21 mouse cellular contexts compared by ENCODE assay signal in the genomic region with DNA sequence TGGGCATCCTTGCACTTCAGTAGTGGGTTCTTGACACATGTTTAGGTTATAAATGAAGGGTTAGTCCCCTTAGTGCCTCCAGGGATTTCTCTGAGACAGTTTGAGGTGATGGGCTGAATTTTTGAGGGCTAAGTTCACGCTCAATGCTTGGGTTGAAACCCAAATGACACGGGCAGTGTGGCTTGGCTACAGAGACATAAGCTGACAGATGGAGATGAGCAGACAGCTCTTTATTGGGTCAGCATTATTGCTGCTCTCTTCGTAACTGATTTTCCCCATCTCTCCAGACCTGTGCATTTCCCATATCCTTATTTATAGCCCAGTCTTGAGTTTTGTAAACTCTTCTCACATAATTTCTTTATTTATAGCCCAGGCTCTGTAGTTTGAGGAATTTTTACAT. TPM values are rescaled to one million over a fixed set of nuclear protein-coding genes. Genes with fewer than 3 reads are reported as not detected.
A peak's percentile ranks its signal among the peaks of the same experiment; 100 is the strongest.
DNase-seq lines count a peak whose midpoint lies in the region; ATAC-seq lines count a peak whose summit lies in the region.
"Had no signal": no experiment of that assay in that cellular context is flagged by ENCODE, and none has a peak within 500 bp of the region (broad histone marks: within the 10 kb centered on the region; RNA-seq: fewer than 3 reads in every experiment).

No protein-coding gene starts in this region.

- H3K4me3 ChIP-seq in heart, embryonic 13.5 days = no peak overlapping the region
- H3K4me3 ChIP-seq in intestine, embryonic 16.5 days (ENCODE audit: low read length) = no peak overlapping the region
- H3K4me3 ChIP-seq: embryonic facial prominence, embryonic 13.5 days; embryonic facial prominence, embryonic 15.5 days; erythroblast, embryonic 14.5 days; forebrain, embryonic 10.5 days; forebrain, embryonic 12.5 days had no signal

- H3K9ac ChIP-seq in heart, embryonic 13.5 days = no peak overlapping the region
- H3K9ac ChIP-seq in intestine, embryonic 16.5 days (ENCODE audit: low read depth, low read length) = no peak overlapping the region
- H3K9ac ChIP-seq: embryonic facial prominence, embryonic 13.5 days; embryonic facial prominence, embryonic 15.5 days; forebrain, embryonic 12.5 days had no signal

- 0 out of 2 replicates have a peak overlapping the region, but pooled peaks have one; percentile 21 for H3K27ac ChIP-seq in heart, embryonic 13.5 days (replicated peaks)
- H3K27ac ChIP-seq in intestine, embryonic 16.5 days (ENCODE audit: low read length) = peak overlapping the region; percentile 35; the same call in 1 of the 2 replicates
- H3K27ac ChIP-seq: embryonic facial prominence, embryonic 13.5 days; embryonic facial prominence, embryonic 15.5 days; forebrain, embryonic 10.5 days; forebrain, embryonic 12.5 days had no signal

- ATAC-seq in heart, embryonic 13.5 days (ENCODE audit: extremely low read depth, insufficient number of reproducible peaks, low FRiP score, low TSS enrichment) = no peak
- ATAC-seq in intestine, embryonic 16.5 days = no peak
- ATAC-seq: forebrain, embryonic 14.5 days; forebrain, embryonic 16.5 days had no signal

- DNase-seq in heart, postnatal 14 days = no peak
- DNase-seq in brain, adult 2 months (ENCODE audit: low read depth, low spot score) = peak; percentile 57
- DNase-seq in adrenal gland, postnatal 25 days = no peak
- no peak for DNase-seq in left cerebral cortex, postnatal 25 days (ENCODE audit: low spot score in 2 of 2)
- DNase-seq: adrenal gland, adult 2 months; adrenal gland, postnatal 10 days; adrenal gland, postnatal 36 days; cerebellum, adult 11 months; cerebellum, adult 9-11 months; cerebellum, postnatal 36 days; embryo, embryonic 11 days had no signal

- 78% methylated on average over 3 of the region's 3 CpGs for WGBS in heart, embryonic 13.5 days
- WGBS in intestine, embryonic 16.5 days = 66% methylated on average over 3 of the region's 3 CpGs

- H3K27me3 ChIP-seq in heart, embryonic 13.5 days (replicated peaks) = no peaks in the 10 kb centered on the region
- H3K27me3 ChIP-seq in intestine, embryonic 16.5 days (replicated peaks; ENCODE audit: control insufficient read depth, insufficient read depth, low read length) = no peaks in the 10 kb centered on the region
- H3K27me3 ChIP-seq: embryonic facial prominence, embryonic 13.5 days; embryonic facial prominence, embryonic 15.5 days had no signal

- H3K4me2 ChIP-seq in heart, embryonic 13.5 days = no peak overlapping the region
- H3K4me2 ChIP-seq in intestine, embryonic 16.5 days (ENCODE audit: low read depth, low read length) = no peak overlapping the region
- H3K4me2 ChIP-seq: embryonic facial prominence, embryonic 13.5 days; embryonic facial prominence, embryonic 15.5 days; forebrain, embryonic 12.5 days had no signal

- no peaks in the 10 kb centered on the region for H3K9me3 ChIP-seq in heart, embryonic 13.5 days
- no peaks in the 10 kb centered on the region for H3K9me3 ChIP-seq in intestine, embryonic 16.5 days (ENCODE audit: control insufficient read depth, low read length)
- H3K9me3 ChIP-seq: embryonic facial prominence, embryonic 13.5 days; embryonic facial prominence, embryonic 15.5 days; forebrain, embryonic 10.5 days; forebrain, embryonic 12.5 days had no signal

- H3K4me1 ChIP-seq in heart, embryonic 13.5 days = peaks cover 6% of the 10 kb centered on the region
- peaks cover 17% of the 10 kb centered on the region for H3K4me1 ChIP-seq in intestine, embryonic 16.5 days (ENCODE audit: control insufficient read depth, insufficient read depth, low read length)
- H3K4me1 ChIP-seq: embryonic facial prominence, embryonic 13.5 days; embryonic facial prominence, embryonic 15.5 days; forebrain, embryonic 10.5 days; forebrain, embryonic 12.5 days had no signal

- intact Hi-C loops in heart, postnatal 14 days (cut with DNase I) = no loop called here
- intact Hi-C loops in left cerebral cortex, postnatal 25 days (cut with DNase I) = no loop called here

- no peaks in the 10 kb centered on the region for H3K36me3 ChIP-seq in heart, embryonic 13.5 days
- no peaks in the 10 kb centered on the region for H3K36me3 ChIP-seq in intestine, embryonic 16.5 days (ENCODE audit: control insufficient read depth, insufficient read depth, low read length)
- H3K36me3 ChIP-seq: embryonic facial prominence, embryonic 13.5 days; embryonic facial prominence, embryonic 15.5 days; forebrain, embryonic 10.5 days; forebrain, embryonic 12.5 days had no signal

RNA-seq across cellular contexts. Expression of a gene that starts 5.7 kb away (rescaled TPM):
- polyA plus RNA-seq in heart, embryonic 13.5 days (2015; fragmentation: Nextera tagmentation; extraction: Ambion mirVana) = 21.0 and 21.6 TPM in 2 replicates
- 10 to 100 TPM; 10.9 to 12.3 TPM for total RNA-seq in heart, postnatal 14 days (2021)
- 23.9 and 25.2 TPM in 2 replicates for polyA plus RNA-seq in intestine, embryonic 16.5 days (2015; fragmentation: Nextera tagmentation; extraction: Ambion mirVana)
- total RNA-seq in adrenal gland, postnatal 25 days (2021) = 11.8 and 13.3 TPM in 2 replicates
- 1 to 10 TPM; 6.8 to 7.2 TPM for total RNA-seq in left cerebral cortex, postnatal 25 days (2021)
- polyA plus RNA-seq: erythroblast, embryonic 14.5 days had no signal

RNA-seq across cellular contexts. Expression of a gene that starts 24.0 kb away (rescaled TPM):
- polyA plus RNA-seq in heart, embryonic 13.5 days (2015; fragmentation: Nextera tagmentation; extraction: Ambion mirVana) = 0.36 and 0.41 TPM in 2 replicates
- under 1 TPM; 0.36 to 0.41 TPM for total RNA-seq in heart, postnatal 14 days (2021)
- polyA plus RNA-seq in intestine, embryonic 16.5 days (2015; fragmentation: Nextera tagmentation; extraction: Ambion mirVana) = 0.23 and 0.44 TPM in 2 replicates
- total RNA-seq in adrenal gland, postnatal 25 days (2021) = 1.4 and 2.5 TPM in 2 replicates
- under 1 TPM; 0.32 to 0.57 TPM for total RNA-seq in left cerebral cortex, postnatal 25 days (2021)
- total RNA-seq: common myeloid progenitor, adult 5-6 weeks had no signal
